Mouse (Mus musculus) layer of hippocampus, adult 9-11 months (tissue): Measurements from ENCODE around the gene Setd7.

ENCODE experiments used
- DNase-seq: peaks from one replicate; pipeline ENCODE4 v3.0.0; 2022

Setd7 gene

GRCm38 (mm10) chr3:51555583-51555982 lies 5.1 kb downstream of the Setd7 start:
- DNase-seq = no peak

GRCm38 (mm10) chr3:51554836-51555235 lies 5.8 kb downstream of the Setd7 start:
- no peak for DNase-seq

GRCm38 (mm10) chr3:51554067-51554466 lies 6.6 kb downstream of the Setd7 start:
- DNase-seq = no peak

GRCm38 (mm10) chr3:51553497-51553875 lies 7.2 kb downstream of the Setd7 start:
- peak; percentile 59 for DNase-seq

- DNase-seq = no peak
Observed at GRCm38 (mm10) chr3:51552841-51553496, 7.7 kb downstream of the Setd7 start.

GRCm38 (mm10) chr3:51552197-51552596 lies 8.5 kb downstream of the Setd7 start:
- DNase-seq = no peak

GRCm38 (mm10) chr3:51548987-51549579 lies 11.6 kb downstream of the Setd7 start:
- peak; percentile 52 for DNase-seq

GRCm38 (mm10) chr3:51547577-51547976 lies 13.1 kb downstream of the Setd7 start:
- DNase-seq = no peak

- DNase-seq = no peak
Observed at GRCm38 (mm10) chr3:51544442-51545128, 16.1 kb downstream of the Setd7 start.

- DNase-seq = no peak
Observed at GRCm38 (mm10) chr3:51540659-51541058, 20.0 kb downstream of the Setd7 start.

GRCm38 (mm10) chr3:51539567-51540408 lies 20.9 kb downstream of the Setd7 start:
- peak; percentile 43 for DNase-seq

GRCm38 (mm10) chr3:51534013-51534412 lies 26.7 kb downstream of the Setd7 start:
- no peak for DNase-seq

GRCm38 (mm10) chr3:51533573-51533972 lies 27.1 kb downstream of the Setd7 start:
- no peak for DNase-seq

GRCm38 (mm10) chr3:51532282-51532620 lies 28.4 kb downstream of the Setd7 start:
- DNase-seq = no peak

GRCm38 (mm10) chr3:51531473-51532281 lies 29.0 kb downstream of the Setd7 start:
- DNase-seq = peak; percentile 49

- DNase-seq = no peak
Observed at GRCm38 (mm10) chr3:51526891-51527290, 33.8 kb downstream of the Setd7 start.

- DNase-seq = no peak
Observed at GRCm38 (mm10) chr3:51525186-51525785, 35.4 kb downstream of the Setd7 start.

GRCm38 (mm10) chr3:51521262-51521661 lies 39.4 kb downstream of the Setd7 start:
- DNase-seq = no peak

GRCm38 (mm10) chr3:51518763-51519121 lies 41.9 kb downstream of the Setd7 start:
- no peak for DNase-seq

- no peak for DNase-seq
Observed at GRCm38 (mm10) chr3:51517878-51518762, 42.6 kb downstream of the Setd7 start.

- DNase-seq = no peak
Observed at GRCm38 (mm10) chr3:51517467-51517866, 43.2 kb downstream of the Setd7 start.
